Mouse (Mus musculus): Measurements from ENCODE around the gene Tlr2. TPM values are rescaled to one million over a fixed set of nuclear protein-coding genes. Genes with fewer than 3 reads are reported as not detected.

Gene Tlr2
- total RNA-seq, 1 experiment from 2014 or later: 9.1 TPM

DNA sequence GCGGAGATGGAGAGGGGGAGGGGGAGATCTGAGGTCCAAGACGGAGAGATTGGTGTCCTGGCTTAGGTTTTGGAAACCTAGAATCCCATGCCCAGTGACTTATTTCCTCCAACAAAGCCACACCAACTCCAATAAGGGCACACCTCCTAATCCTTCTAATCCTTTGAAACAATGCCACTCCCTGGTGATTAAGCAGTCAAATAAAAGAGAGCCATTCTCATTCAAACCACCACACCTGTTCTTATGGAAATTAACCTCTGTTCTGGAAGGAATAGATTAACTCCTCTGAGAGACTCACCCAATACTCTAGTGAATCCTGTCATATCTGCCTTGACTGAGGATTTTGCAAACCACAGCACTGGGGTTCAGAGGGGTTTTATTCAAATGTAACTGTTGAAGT, 54.5 kb downstream of the Tlr2 start:
- ATAC-seq (replicated peaks in 1 of 2; ENCODE audit: insufficient read depth in 1 of 2, low FRiP score in 2 of 2, low TSS enrichment in 1 of 2, low read depth in 1 of 2, poor library complexity in 2 of 2, severe bottlenecking in 2 of 2): no peak

Other genes starting within 250 kb of the Tlr2 start
- gene Sfrp2, start 75.4 kb downstream of the Tlr2 start, total RNA-seq (2017): not detected in 2 replicates
- gene Tmem131l, start 198.4 kb upstream of the Tlr2 start, total RNA-seq (2017): 55.8 and 61.3 TPM in 2 replicates